Mouse (Mus musculus) right cerebral cortex, postnatal 25 days (tissue): ENCODE results near the gene Syn1.

Source experiments
- DNase-seq: peaks from one replicate; pipeline ENCODE4 v3.0.0; 2022

The Syn1 gene

DNA sequence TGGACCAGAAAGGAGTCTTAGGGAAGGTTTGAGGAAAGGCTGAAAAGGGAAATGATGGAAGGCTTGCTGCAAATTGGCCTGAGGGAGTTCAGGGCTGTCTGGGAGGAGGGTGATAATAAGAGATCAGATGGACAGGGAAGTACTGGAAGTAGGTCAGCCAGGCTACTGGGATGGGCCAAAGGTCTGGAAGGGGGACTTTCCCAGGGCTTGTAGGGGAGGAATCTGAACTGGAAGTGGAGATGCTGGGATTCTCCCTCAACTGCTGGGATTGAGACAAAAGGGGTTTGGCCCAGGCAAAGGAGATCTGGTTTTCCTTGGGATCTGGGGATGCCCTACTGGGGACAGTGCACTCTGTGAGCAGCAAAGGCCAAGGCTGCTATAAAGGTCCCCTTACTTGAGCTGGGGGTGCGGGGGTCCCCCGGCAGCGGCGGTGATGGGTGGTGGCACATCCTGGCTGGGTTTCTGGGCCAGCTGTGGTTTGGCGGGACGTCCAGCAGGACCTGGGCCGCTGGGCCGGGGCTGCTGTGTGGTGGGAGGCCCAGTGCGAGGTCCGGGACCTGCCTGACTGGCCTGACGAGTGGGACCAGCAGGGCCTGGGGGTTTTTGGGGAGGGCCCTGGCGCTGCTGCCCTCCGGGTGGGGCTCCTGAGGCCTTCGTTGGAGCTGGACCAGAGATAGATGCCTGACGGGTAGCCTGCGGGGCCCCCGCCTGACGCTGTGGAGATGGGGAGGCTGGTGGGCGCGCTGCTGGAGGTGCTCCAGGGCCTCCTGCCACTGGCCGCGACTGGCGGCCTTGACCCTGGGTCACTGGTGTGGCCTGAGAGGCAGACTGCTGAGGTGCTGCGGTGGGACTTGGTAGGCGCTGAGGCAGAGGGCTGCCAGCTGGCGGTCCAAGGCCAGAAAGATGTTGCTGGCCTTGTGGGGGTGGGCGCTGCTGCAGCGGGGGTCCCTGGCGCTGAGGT is 58.4 kb downstream of the Syn1 start:
- DNase-seq, result no peak

DNA sequence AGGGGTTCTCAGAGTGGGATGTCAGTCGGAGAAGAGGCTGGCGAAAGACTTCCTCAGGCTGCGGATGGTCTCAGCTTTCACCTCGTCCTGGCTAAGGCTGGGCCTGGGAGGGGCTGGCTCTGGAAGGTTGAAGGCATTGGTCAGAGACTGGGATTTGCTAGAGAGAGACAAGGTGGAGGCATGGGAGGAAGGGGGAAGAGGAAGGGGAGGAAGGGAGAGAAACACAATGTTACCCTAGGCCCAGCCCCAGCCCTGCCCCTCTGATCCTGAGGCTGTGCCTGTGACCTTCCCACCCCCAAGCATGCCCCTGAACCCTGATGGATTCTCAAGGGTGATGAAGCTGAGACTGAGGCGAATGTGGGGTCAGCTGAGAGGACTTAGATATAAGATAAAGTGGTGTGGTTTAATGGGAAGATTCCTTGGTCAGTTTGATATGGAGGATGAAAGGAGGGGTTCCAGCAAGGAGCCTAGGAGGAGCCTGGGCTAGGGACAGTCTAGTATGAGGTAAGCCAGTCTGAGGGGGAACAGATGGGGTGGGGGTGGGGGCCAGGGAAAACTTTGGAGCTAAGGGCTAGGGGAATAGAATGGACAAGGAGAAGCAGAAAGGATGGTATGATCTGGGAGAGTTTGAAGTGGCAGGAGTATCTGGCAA is 59.2 kb downstream of the Syn1 start:
- DNase-seq, result no peak

DNA sequence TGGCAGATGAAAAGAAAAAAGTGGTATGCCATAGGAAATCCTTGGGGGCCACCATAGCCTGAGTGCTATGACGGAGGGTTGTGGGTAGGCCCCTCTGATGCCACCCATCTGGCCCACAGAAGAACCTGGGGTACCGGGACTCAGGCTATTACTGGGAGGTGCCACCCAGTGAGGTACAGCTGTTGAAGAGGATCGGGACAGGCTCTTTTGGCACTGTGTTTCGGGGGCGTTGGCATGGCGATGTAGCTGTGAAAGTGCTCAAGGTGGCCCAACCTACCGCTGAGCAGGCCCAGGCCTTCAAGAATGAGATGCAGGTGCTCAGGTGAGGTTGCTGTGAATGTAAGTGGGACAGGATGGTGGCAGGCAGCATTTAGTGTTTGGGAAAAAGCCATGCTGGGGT is 67.0 kb downstream of the Syn1 start:
- no peak for DNase-seq

DNA sequence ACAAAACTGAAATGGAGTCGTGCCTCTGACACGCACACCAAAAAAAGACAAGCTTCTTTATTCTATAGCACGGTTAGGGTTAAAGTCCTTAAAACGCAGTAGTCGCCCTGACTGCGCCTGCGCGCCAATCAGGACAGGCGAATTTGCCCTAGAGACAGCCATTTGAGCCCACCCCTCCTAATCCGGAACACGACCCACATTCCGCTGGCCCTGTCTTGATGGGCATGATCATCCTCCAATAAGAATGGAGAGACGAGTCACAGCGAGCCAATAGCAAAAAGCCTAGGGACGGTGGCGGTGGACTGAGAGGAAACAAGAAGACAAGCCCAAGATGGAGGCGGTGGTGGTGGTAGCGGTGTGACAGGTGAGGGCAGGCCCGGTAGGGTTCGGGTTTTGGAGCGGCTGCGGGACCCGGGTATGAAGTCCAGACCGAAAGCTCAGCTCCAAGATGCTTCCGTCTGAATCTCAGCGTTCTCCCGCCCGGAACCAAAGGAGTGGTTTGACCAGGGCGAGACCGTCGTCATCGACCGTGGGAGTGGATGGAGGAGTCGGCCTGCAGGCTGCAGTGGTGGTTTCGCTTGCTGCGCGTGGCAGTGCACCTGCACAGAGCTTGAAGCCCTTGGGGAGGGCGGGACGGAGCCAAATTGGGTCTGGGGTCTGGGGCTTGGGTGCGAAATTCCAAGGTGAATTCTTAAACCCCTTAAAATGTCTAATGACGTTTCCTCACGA is 72.4 kb downstream of the Syn1 start:
- peak; percentile 89 for DNase-seq

DNA sequence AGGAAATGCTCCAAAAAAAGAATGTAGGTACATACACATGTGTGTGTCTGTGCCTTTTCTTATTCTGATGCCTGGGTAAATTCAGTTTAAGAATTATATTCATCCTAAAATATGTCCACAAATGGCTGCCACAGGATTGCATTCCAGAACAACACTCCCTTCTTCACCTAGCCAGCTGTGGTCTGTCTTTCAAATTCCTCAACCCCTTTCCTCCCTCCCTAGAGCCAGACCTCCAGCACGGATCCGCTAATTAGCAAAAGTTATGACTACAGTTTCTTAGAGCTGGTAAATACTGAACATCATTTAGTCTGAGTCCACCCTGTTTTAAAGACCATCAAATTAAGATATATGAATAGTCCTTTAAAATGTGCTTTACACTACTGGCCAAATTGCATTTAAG is 73.0 kb downstream of the Syn1 start:
- DNase-seq, result no peak

DNA sequence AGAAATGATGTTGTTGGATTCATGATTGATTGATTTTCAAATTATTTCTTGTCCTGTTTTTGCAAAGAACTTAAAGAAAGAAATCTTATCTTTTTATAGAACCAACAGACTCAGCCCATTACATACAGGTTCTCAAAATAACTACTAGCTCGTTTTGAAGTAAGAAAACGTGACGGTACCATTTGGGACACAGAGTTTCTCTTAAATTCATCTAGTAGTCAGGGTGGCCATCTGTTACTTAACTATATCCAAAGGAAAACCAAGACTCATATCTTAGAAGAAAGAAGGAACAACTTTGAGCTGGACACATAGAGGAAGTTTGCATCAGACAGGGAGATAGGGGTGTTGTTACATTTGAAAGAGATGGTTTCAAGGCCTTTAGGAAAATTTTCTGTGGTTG is 73.6 kb downstream of the Syn1 start:
- DNase-seq, result no peak

DNA sequence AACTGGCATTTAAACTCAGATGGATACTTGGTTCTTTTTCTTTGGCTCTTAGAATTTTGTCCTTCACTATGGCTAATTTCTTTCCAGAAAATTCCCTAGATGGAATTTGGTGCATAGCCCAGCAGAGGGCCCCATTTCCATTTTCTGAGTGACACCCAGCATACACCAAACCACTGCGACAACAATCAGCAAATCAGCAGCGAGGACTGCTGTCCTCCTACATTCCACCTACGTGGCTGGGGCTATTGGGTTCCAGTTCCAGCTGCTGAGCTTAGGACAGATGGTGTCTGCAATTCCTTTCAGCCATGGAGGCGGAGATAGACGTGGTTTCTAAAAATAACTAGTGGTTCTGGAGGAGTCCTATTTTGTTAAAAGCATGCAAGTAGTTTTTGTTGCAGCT is 91.9 kb downstream of the Syn1 start:
- peak; percentile 69 for DNase-seq

DNA sequence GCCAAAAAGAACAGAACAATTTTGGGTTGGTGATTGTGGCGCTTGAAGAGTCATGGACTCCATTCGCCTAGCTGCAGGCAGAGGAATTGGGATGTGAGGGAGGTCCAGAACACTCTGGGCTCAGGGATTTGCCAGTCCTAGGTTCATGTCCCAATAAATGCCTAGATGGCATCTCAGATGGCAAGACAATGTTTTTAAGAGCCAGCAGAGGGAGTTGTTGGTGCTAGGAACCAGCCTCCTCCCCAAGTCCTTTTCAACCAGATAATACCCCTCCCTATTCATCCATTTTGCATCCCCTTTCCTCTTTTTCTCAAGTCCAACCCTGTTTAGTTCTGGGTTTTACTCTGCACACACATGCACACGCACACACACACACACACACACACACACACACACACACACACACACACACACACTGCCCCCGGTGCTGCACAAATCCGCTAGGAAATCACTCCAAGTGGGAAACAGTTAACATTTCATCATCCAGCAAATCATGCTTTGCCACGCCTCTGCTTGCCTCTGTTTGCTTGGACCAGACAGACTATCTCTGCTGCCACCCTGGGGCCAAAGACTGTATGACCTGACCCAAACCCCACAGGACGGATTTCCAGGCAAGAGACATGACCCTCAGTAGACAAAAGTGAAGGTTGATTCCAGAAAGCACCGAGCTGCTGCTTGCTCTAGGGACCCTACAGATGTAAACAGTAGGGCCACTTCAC is 100.9 kb downstream of the Syn1 start:
- DNase-seq, result peak; percentile 8

DNA sequence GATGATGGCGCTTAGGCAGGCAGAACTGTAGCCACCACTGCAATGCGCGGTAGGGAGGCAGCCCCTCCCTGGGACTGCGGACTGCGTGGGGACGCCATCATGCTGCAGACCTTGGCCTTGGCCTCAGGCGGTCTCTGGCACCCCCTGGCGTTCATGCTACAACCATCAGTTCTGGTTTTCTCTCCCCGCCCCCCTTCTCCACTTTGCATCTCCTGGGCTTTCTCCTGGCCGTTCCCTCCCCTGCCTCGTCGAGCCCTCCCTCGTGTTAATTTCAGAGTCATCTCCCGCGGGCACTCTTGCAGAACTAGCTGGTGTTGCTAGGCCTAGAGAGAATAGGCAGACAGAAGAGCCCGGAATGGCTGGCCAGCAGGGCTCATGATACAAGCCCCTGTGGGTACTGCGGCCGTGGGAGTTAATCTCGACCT is 101.6 kb downstream of the Syn1 start:
- DNase-seq, result peak; percentile 62

DNA sequence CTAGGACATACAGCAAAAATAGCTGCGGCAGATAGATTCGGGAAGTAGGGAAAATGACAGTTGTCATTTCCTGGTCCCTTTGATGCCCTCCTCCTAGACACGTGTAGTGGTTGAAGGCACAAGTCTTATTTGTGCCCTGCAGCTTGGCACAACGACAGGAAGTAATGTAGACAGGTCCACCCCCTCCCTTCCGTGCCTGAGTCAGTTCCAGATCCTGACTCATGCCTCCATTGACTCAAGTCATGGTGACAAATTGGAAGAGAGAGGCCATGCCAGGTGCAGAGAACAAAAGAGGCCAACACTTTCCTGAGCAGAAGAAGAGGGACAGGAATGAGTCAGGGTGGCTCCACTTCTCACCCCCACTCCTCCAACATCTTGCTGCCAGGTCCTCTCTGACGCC is 103.8 kb downstream of the Syn1 start:
- peak; percentile 11 for DNase-seq
